Mouse (Mus musculus) G1E (cell line): Measurements from ENCODE around the gene Gxylt1.

Experiments
- CTCF ChIP-seq: IDR thresholded peaks from 2 replicates; pipeline ENCODE4 v1.5.1; 2012; ENCODE audit warnings: low read depth, low read length, inconsistent platforms, mixed read lengths
- GATA1 ChIP-seq: IDR thresholded peaks from 2 replicates; pipeline ENCODE4 v1.6.1; 2012; ENCODE audit warnings: borderline replicate concordance, low read length, inconsistent platforms, mixed read lengths
- TAL1 ChIP-seq: conservative IDR thresholded peaks from 2 replicates; pipeline ENCODE4 v1.6.1; 2012; ENCODE audit warnings: low read depth, low read length, inconsistent platforms, mixed read lengths

DNA sequence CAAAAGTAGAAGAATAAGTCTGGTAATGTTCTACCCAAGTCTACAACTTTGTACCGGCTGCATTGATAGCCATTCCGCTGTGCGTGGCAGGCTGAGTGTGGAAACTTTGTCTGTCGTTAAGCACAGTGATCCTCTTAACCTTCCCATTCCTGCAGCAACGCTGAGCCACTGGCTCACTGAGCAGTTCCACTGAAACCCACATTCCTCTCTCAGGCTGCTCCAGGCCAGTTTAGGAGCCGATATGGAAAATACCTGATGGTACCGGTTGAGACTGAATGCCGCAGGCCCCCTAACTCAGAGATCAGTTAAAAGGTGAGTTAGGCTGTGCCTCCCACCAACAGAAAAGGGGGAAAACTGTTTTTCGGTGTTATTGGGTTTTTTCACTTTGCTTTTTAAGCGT, 19.7 kb downstream of the Gxylt1 start:
- TF ChIP-seq GATA1 (no peak), CTCF (no peak), TAL1 (no peak)
